ENCODE assay signal across 21 mouse cellular contexts in the genomic region with DNA sequence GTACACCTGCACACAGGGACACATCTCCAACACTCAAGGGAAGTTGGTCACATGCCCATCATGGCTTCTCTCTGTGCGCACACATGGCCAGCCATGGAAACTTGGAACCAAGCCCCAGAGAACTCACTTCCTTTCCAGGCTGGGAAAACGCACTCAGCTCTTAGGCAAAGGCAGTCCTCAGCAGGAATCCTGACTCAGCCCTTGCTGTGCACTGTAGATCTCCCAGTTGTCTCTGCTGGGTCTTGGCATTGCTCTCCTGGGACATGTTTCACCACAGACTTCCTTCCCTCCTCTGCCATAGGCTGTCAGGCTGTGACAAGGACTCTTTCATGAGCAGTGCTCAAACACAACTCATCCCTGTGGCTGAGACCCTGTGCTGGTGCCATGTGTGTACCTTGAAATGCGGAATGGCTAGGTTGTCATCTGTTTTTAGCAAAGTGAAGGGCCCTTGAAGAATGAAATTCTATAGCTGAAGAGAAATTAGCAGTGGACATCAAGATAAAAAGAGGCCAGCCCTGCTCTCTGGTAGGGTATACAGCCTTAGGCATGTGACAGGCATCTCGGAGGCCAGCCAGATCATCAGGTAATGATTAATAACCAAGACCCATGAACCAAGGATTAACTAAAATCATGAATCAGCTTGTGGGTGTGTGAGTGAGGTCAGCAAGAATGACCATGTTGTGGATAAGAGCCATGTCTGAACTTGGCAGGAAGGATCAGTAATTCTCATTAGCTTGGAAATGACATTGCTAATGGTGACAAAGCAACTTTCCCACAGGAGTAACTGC. TPM values are rescaled to one million over a fixed set of nuclear protein-coding genes. Genes with fewer than 3 reads are reported as not detected.
DNase-seq lines count a peak whose midpoint lies in the region; ATAC-seq and TF ChIP-seq lines count a peak whose summit lies in the region.
"Not testable (repeated sequence)": the region's sequence is repeated elsewhere in the genome, so short reads cannot be mapped to it uniquely, and the experiment has no call there.
"Had no signal": no experiment of that assay in that cellular context is flagged by ENCODE, and none has a peak within 500 bp of the region (broad histone marks: within the 10 kb centered on the region; RNA-seq: fewer than 3 reads in every experiment).

No protein-coding gene starts in this region.

- ATAC-seq in heart, postnatal 0 days (ENCODE audit: insufficient read depth, low read depth) = 0 out of 2 replicates have a peak, but pooled peaks have one; percentile 20

- not testable (repeated sequence) for H3K9ac ChIP-seq in heart, postnatal 0 days (replicated peaks; ENCODE audit: low read depth, low read length)

- H3K27ac ChIP-seq in embryonic fibroblast, embryonic 13.5 days (ENCODE audit: insufficient read depth, low read length) = peak overlapping the region; percentile 50
- not testable (repeated sequence) for H3K27ac ChIP-seq in heart, postnatal 0 days (ENCODE audit: low read depth)
- peak overlapping the region; percentile 69 for H3K27ac ChIP-seq in kidney, adult 2 months (ENCODE audit: insufficient read depth, low read depth, low read length)

- not testable (repeated sequence) for TF ChIP-seq POLR2A in embryonic fibroblast, embryonic 13.5 days (IDR thresholded peaks at IDR 0.05; ENCODE audit: low read depth, low read length); kidney, adult 2 months (IDR thresholded peaks at IDR 0.05; ENCODE audit: low read depth, low read length); myocyte (IDR thresholded peaks at IDR 0.05; ENCODE audit: insufficient read length, low read depth)

- H3K4me1 ChIP-seq in embryonic fibroblast, embryonic 13.5 days (ENCODE audit: control insufficient read depth, insufficient read depth, low read length); heart, postnatal 0 days (ENCODE audit: control insufficient read depth, insufficient read depth); kidney, adult 2 months (ENCODE audit: control insufficient read depth, insufficient read depth, low read length): not testable (repeated sequence)

- not testable (repeated sequence) for H3ac ChIP-seq in myocyte (ENCODE audit: control insufficient read depth, insufficient read length)

- TF ChIP-seq CTCF in embryonic fibroblast, embryonic 13.5 days (IDR thresholded peaks at IDR 0.05; ENCODE audit: borderline replicate concordance, insufficient read depth, low read length); heart, postnatal 0 days (IDR thresholded peaks at IDR 0.05; ENCODE audit: low read depth); kidney, adult 2 months (conservative IDR thresholded peaks at IDR 0.05; ENCODE audit: insufficient read depth, insufficient read length, low read depth, low read length): not testable (repeated sequence)

- 64% methylated on average over 3 of the region's 4 CpGs for WGBS in heart, postnatal 0 days
- 31% methylated on average over 4 of the region's 4 CpGs for WGBS in kidney, adult 2 months

- H3K79me2 ChIP-seq in myocyte (ENCODE audit: control insufficient read depth, insufficient read depth) = not testable (repeated sequence)

- DNase-seq in Muller cell, postnatal 12 days (ENCODE audit: inconsistent ontology term) = peak; percentile 7
- peak; percentile 21 for DNase-seq in adrenal gland, postnatal 14 days
- DNase-seq in heart, postnatal 0 days (ENCODE audit: low spot score) = peak; percentile 4
- DNase-seq in kidney, adult 2 months = peak; percentile 86
- peak; percentile 37 to 69 for DNase-seq in kidney, postnatal 25 days

- H3K36me3 ChIP-seq in heart, postnatal 0 days (replicated peaks; ENCODE audit: control insufficient read depth, insufficient read depth, low read length); kidney, adult 2 months (ENCODE audit: control insufficient read depth, insufficient read depth, low read length); myocyte (ENCODE audit: control insufficient read depth, insufficient read depth): not testable (repeated sequence)

- not testable (repeated sequence) for H3K9me3 ChIP-seq in heart, postnatal 0 days (replicated peaks; ENCODE audit: control insufficient read depth, low read length)

- H3K4me2 ChIP-seq in heart, postnatal 0 days (ENCODE audit: low read depth, low read length) = not testable (repeated sequence)
- H3K4me2 ChIP-seq in myocyte (ENCODE audit: low read depth) = peak overlapping the region; percentile 3

- H3K4me3 ChIP-seq in embryonic fibroblast, embryonic 13.5 days (ENCODE audit: insufficient read depth, low read length); heart, postnatal 0 days (ENCODE audit: low read depth, low read length); kidney, adult 2 months (ENCODE audit: insufficient read depth, low read depth, low read length); myocyte: not testable (repeated sequence)

- not testable (repeated sequence) for H3K27me3 ChIP-seq in heart, postnatal 0 days (ENCODE audit: control insufficient read depth, insufficient read depth, low read length); kidney, adult 2 months (replicated peaks; ENCODE audit: control insufficient read depth, insufficient read depth, low read length); myocyte (ENCODE audit: control insufficient read depth, insufficient read depth, insufficient read length)

- TF ChIP-seq EP300 in heart, postnatal 0 days (IDR thresholded peaks at IDR 0.05; ENCODE audit: low read depth) = not testable (repeated sequence)

TF ChIP-seq in myocyte, 11 proteins besides CTCF, POLR2A, EP300 and RAD21:
- TF ChIP-seq USF1 (IDR thresholded peaks at IDR 0.05; ENCODE audit: low read depth) = peak; percentile 13

RNA-seq across cellular contexts. Expression of a gene that starts 1.1 kb away (rescaled TPM):
- not detected in 2 replicates for total RNA-seq in adrenal gland, postnatal 14 days (2021)
- 0.57 TPM in 1 of 2 replicates, not detected in the other for polyA plus RNA-seq in embryonic fibroblast, embryonic 13.5 days (2011; ENCODE audit: insufficient read length, low read depth, missing spikeins)
- total RNA-seq in heart, postnatal 0 days (2014; rRNA removed; ENCODE audit: low replicate concordance) = 0.42 TPM in 1 of 2 replicates, not detected in the other
- polyA plus RNA-seq in heart, postnatal 0 days (2015; fragmentation: Nextera tagmentation; extraction: Ambion mirVana) = 0.40 TPM in 1 of 2 replicates, not detected in the other
- 0.67 and 0.80 TPM in 2 replicates for polyA plus RNA-seq in kidney, adult 2 months (2012; rRNA removed)
- polyA plus RNA-seq in myocyte (2012; fragmentation: generic; extraction: Trizol) = 0.07 TPM
- total RNA-seq: adrenal gland, postnatal 25 days; gastrocnemius, postnatal 4 days; hematopoietic stem cell, adult 5-6 weeks; hindbrain, postnatal 0 days; layer of hippocampus, adult 18-20 months; left cerebral cortex, postnatal 36 days had no signal
- polyA plus RNA-seq: forebrain, embryonic 13.5 days; heart, embryonic 12.5 days; hindbrain, postnatal 0 days; liver, embryonic 11.5 days; lung, embryonic 15.5 days; macrophage; midbrain, embryonic 12.5 days; neural tube, embryonic 14.5 days; testis, adult 2 months had no signal

RNA-seq across cellular contexts. Expression of a gene that starts 25.4 kb away (rescaled TPM):
- total RNA-seq in adrenal gland, postnatal 14 days (2021) = not detected in 2 replicates
- not detected in 2 replicates for polyA plus RNA-seq in embryonic fibroblast, embryonic 13.5 days (2011; ENCODE audit: insufficient read length, low read depth, missing spikeins)
- not detected in 2 replicates for total RNA-seq in heart, postnatal 0 days (2014; rRNA removed; ENCODE audit: low replicate concordance)
- 0.45 TPM in 1 of 2 replicates, not detected in the other for polyA plus RNA-seq in heart, postnatal 0 days (2015; fragmentation: Nextera tagmentation; extraction: Ambion mirVana)
- polyA plus RNA-seq in kidney, adult 2 months (2012; rRNA removed) = 1.6 and 1.9 TPM in 2 replicates
- 0.61 TPM for polyA plus RNA-seq in myocyte (2012; fragmentation: generic; extraction: Trizol)
- total RNA-seq: gastrocnemius, postnatal 4 days; hematopoietic stem cell, adult 5-6 weeks; hindbrain, postnatal 0 days; layer of hippocampus, adult 18-20 months; left cerebral cortex, postnatal 36 days had no signal
- polyA plus RNA-seq: forebrain, embryonic 13.5 days; heart, embryonic 12.5 days; hindbrain, postnatal 0 days; liver, embryonic 11.5 days; macrophage; midbrain, embryonic 12.5 days; neural tube, embryonic 14.5 days; testis, adult 2 months had no signal

RNA-seq across cellular contexts. Expression of a gene that starts 33.8 kb away (rescaled TPM):
- total RNA-seq in adrenal gland, postnatal 14 days (2021) = not detected in 2 replicates
- not detected in 2 replicates for polyA plus RNA-seq in embryonic fibroblast, embryonic 13.5 days (2011; ENCODE audit: insufficient read length, low read depth, missing spikeins)
- total RNA-seq in heart, postnatal 0 days (2014; rRNA removed; ENCODE audit: low replicate concordance) = not detected in 2 replicates
- polyA plus RNA-seq in heart, postnatal 0 days (2015; fragmentation: Nextera tagmentation; extraction: Ambion mirVana) = not detected in 2 replicates
- polyA plus RNA-seq in kidney, adult 2 months (2012; rRNA removed) = 20.6 and 30.8 TPM in 2 replicates
- polyA plus RNA-seq in myocyte (2012; fragmentation: generic; extraction: Trizol) = 0.18 TPM
- total RNA-seq: adrenal gland, postnatal 25 days; gastrocnemius, postnatal 4 days; hematopoietic stem cell, adult 5-6 weeks; hindbrain, postnatal 0 days; layer of hippocampus, adult 18-20 months; left cerebral cortex, postnatal 36 days had no signal
- polyA plus RNA-seq: forebrain, embryonic 13.5 days; heart, embryonic 12.5 days; hindbrain, postnatal 0 days; liver, embryonic 11.5 days; lung, embryonic 15.5 days; macrophage; midbrain, embryonic 12.5 days; neural tube, embryonic 14.5 days; testis, adult 2 months had no signal

RNA-seq across cellular contexts. Expression of a gene that starts 58.7 kb away (rescaled TPM):
- total RNA-seq in adrenal gland, postnatal 14 days (2021) = not detected in 2 replicates
- not detected in 2 replicates for polyA plus RNA-seq in embryonic fibroblast, embryonic 13.5 days (2011; ENCODE audit: insufficient read length, low read depth, missing spikeins)
- not detected in 2 replicates for total RNA-seq in heart, postnatal 0 days (2014; rRNA removed; ENCODE audit: low replicate concordance)
- not detected in 2 replicates for polyA plus RNA-seq in heart, postnatal 0 days (2015; fragmentation: Nextera tagmentation; extraction: Ambion mirVana)
- polyA plus RNA-seq in kidney, adult 2 months (2012; rRNA removed) = not detected in 2 replicates
- not detected for polyA plus RNA-seq in myocyte (2012; fragmentation: generic; extraction: Trizol)
- total RNA-seq: adrenal gland, postnatal 25 days; gastrocnemius, postnatal 4 days; hematopoietic stem cell, adult 5-6 weeks; hindbrain, postnatal 0 days; layer of hippocampus, adult 18-20 months; left cerebral cortex, postnatal 36 days had no signal
- polyA plus RNA-seq: forebrain, embryonic 13.5 days; heart, embryonic 12.5 days; hindbrain, postnatal 0 days; liver, embryonic 11.5 days; lung, embryonic 15.5 days; macrophage; midbrain, embryonic 12.5 days; neural tube, embryonic 14.5 days; testis, adult 2 months had no signal

Comparison
In these comparisons a context has a peak if more than half of its experiments do, and no peak if none do; other contexts are left out.
1. DNase-seq: peak in every context shown above with its lines; median percentile 86 in kidney, adult 2 months; 53 in kidney, postnatal 25 days; 21 in adrenal gland, postnatal 14 days; 7 in Muller cell, postnatal 12 days; 4 in heart, postnatal 0 days.
2. RNA of a gene that starts 33.8 kb away (polyA plus RNA-seq): 20.6 to 30.8 TPM in kidney, adult 2 months; 0.18 TPM in myocyte (single experiment), not detected in embryonic fibroblast, embryonic 13.5 days and not detected in heart, postnatal 0 days; every median in the first group is over 10 times any median in the second.